ENCODE assay signal across 8 mouse cellular contexts in genomic region chr13:63231702-63232070, GRCm38 (mm10).
A peak's percentile ranks its signal among the peaks of the same experiment; 100 is the strongest.
DNase-seq lines count a peak whose midpoint lies in the region; ATAC-seq and TF ChIP-seq lines count a peak whose summit lies in the region.
"Had no signal": no experiment of that assay in that cellular context is flagged by ENCODE, and none has a peak within 500 bp of the region (broad histone marks: within the 10 kb centered on the region; RNA-seq: fewer than 3 reads in every experiment).

No protein-coding gene starts in this region.

- TF ChIP-seq CTCF in small intestine, adult 2 months (IDR thresholded peaks at IDR 0.05; ENCODE audit: extremely low read depth, insufficient read length, insufficient replicate concordance, low read depth, low read length), result no peak

- peak; percentile 42; the same call in 1 of the 2 replicates for ATAC-seq in lung, embryonic 16.5 days (ENCODE audit: low read depth)
- ATAC-seq in heart, embryonic 13.5 days (ENCODE audit: extremely low read depth, insufficient number of reproducible peaks, low FRiP score, low TSS enrichment), result no peak
- ATAC-seq in kidney, embryonic 14.5 days (ENCODE audit: low FRiP score, low TSS enrichment), result peak; percentile 89
- no peak for ATAC-seq in monocyte, adult 5-6 weeks (replicated peaks; ENCODE audit: insufficient number of reproducible peaks, low FRiP score, low TSS enrichment, poor library complexity, severe bottlenecking)

- peaks cover 18% of the 10 kb centered on the region for H3K4me1 ChIP-seq in lung, embryonic 16.5 days (replicated peaks; ENCODE audit: control insufficient read depth, insufficient read depth, low read length)
- H3K4me1 ChIP-seq in heart, embryonic 13.5 days, result peaks cover 40% of the 10 kb centered on the region
- H3K4me1 ChIP-seq in kidney, embryonic 14.5 days (ENCODE audit: control insufficient read depth, insufficient read depth, low read length), result peaks cover 30% of the 10 kb centered on the region
- peaks cover 5% of the 10 kb centered on the region; the same call in 1 of the 2 replicates for H3K4me1 ChIP-seq in small intestine, adult 2 months (ENCODE audit: control insufficient read depth, insufficient read depth, insufficient read length, low read length)

- H3K9me3 ChIP-seq in lung, embryonic 16.5 days (ENCODE audit: control insufficient read depth, low read length), result no peaks in the 10 kb centered on the region
- peaks cover 3% of the 10 kb centered on the region; the same call in 1 of the 2 replicates for H3K9me3 ChIP-seq in heart, embryonic 13.5 days
- no peaks in the 10 kb centered on the region for H3K9me3 ChIP-seq in kidney, embryonic 14.5 days (ENCODE audit: control insufficient read depth, low read length)

- peak overlapping the region; percentile 25; the same call in 1 of the 2 replicates for H3K27ac ChIP-seq in lung, embryonic 16.5 days (ENCODE audit: low read length)
- peak overlapping the region; percentile 76 for H3K27ac ChIP-seq in heart, embryonic 13.5 days (replicated peaks)
- peak overlapping the region; percentile 96 for H3K27ac ChIP-seq in kidney, embryonic 14.5 days (ENCODE audit: low read depth, low read length)
- peak overlapping the region; percentile 11; the same call in 1 of the 2 replicates for H3K27ac ChIP-seq in small intestine, adult 2 months (ENCODE audit: insufficient read depth, low read depth, low read length)

- no peak overlapping the region for H3K4me2 ChIP-seq in lung, embryonic 16.5 days (ENCODE audit: low read depth, low read length)
- no peak overlapping the region for H3K4me2 ChIP-seq in heart, embryonic 13.5 days
- no peak overlapping the region; the same call in 1 of the 2 replicates for H3K4me2 ChIP-seq in kidney, embryonic 14.5 days (replicated peaks; ENCODE audit: low read depth, low read length)

- H3K27me3 ChIP-seq in lung, embryonic 16.5 days (ENCODE audit: control insufficient read depth, insufficient read depth, low read depth, low read length), result no peaks in the 10 kb centered on the region
- no peaks in the 10 kb centered on the region for H3K27me3 ChIP-seq in heart, embryonic 13.5 days (replicated peaks)
- no peaks in the 10 kb centered on the region for H3K27me3 ChIP-seq in kidney, embryonic 14.5 days (ENCODE audit: control insufficient read depth, insufficient read depth, low read length)
- no peaks in the 10 kb centered on the region for H3K27me3 ChIP-seq in small intestine, adult 2 months (ENCODE audit: control insufficient read depth, insufficient read depth, low read length)

- no peak overlapping the region for H3K9ac ChIP-seq in lung, embryonic 16.5 days (ENCODE audit: low read length)
- H3K9ac ChIP-seq in heart, embryonic 13.5 days, result no peak overlapping the region
- H3K9ac ChIP-seq in kidney, embryonic 14.5 days (ENCODE audit: low read depth, low read length), result no peak overlapping the region

- no peak for TF ChIP-seq POLR2A in small intestine, adult 2 months (IDR thresholded peaks at IDR 0.05; ENCODE audit: low read depth, low read length)

- DNase-seq in lung, postnatal 36 days, result no peak
- no peak for DNase-seq in spleen, postnatal 36 days (ENCODE audit: low spot score in 2 of 2)
- DNase-seq: left cerebral cortex, postnatal 4 days had no signal

- H3K4me3 ChIP-seq in lung, embryonic 16.5 days (ENCODE audit: low read length), result no peak overlapping the region
- no peak overlapping the region for H3K4me3 ChIP-seq in heart, embryonic 13.5 days
- no peak overlapping the region for H3K4me3 ChIP-seq in kidney, embryonic 14.5 days (ENCODE audit: low read length)
- H3K4me3 ChIP-seq in small intestine, adult 2 months (ENCODE audit: low read depth, low read length), result no peak overlapping the region

- 25% methylated on average over 3 of the region's 3 CpGs for WGBS in lung, embryonic 16.5 days
- WGBS in heart, embryonic 13.5 days, result 4% methylated on average over 3 of the region's 3 CpGs
- WGBS in kidney, embryonic 14.5 days, result 14% methylated on average over 3 of the region's 3 CpGs
- 24% methylated on average over 3 of the region's 3 CpGs for WGBS in small intestine, adult 2 months

- no peaks in the 10 kb centered on the region for H3K36me3 ChIP-seq in lung, embryonic 16.5 days (ENCODE audit: control insufficient read depth, insufficient read depth, low read length)
- H3K36me3 ChIP-seq in heart, embryonic 13.5 days, result no peaks in the 10 kb centered on the region
- H3K36me3 ChIP-seq in kidney, embryonic 14.5 days (ENCODE audit: control insufficient read depth, insufficient read depth, low read length), result no peaks in the 10 kb centered on the region
- no peaks in the 10 kb centered on the region for H3K36me3 ChIP-seq in small intestine, adult 2 months (ENCODE audit: control insufficient read depth, insufficient read depth, low read length)

Comparison
In these comparisons a context has a peak if more than half of its experiments do, and no peak if none do; other contexts are left out.
1. ATAC-seq: peak in lung, embryonic 16.5 days (single experiment) and kidney, embryonic 14.5 days (single experiment); none in heart, embryonic 13.5 days (single experiment) and monocyte, adult 5-6 weeks (single experiment).
2. H3K27ac ChIP-seq: peak in every context shown above with its lines; median percentile 96 in kidney, embryonic 14.5 days; 76 in heart, embryonic 13.5 days; 25 in lung, embryonic 16.5 days; 11 in small intestine, adult 2 months.